Comparison of ENCODE assay signal across 10 mouse cellular contexts in genomic region chr13:59289127-59289526, GRCm38 (mm10).
DNase-seq lines count a peak whose midpoint lies in the region; ATAC-seq and TF ChIP-seq lines count a peak whose summit lies in the region.
"Had no signal": no experiment of that assay in that cellular context is flagged by ENCODE, and none has a peak within 500 bp of the region (broad histone marks: within the 10 kb centered on the region; RNA-seq: fewer than 3 reads in every experiment).

No protein-coding gene starts in this region.

- no peaks in the 10 kb centered on the region for H3K4me1 ChIP-seq in cerebellum, adult 2 months (ENCODE audit: control insufficient read depth, insufficient read depth, low read length)
- no peaks in the 10 kb centered on the region for H3K4me1 ChIP-seq in lung, adult 2 months (ENCODE audit: control insufficient read depth, insufficient read depth, low read length)
- H3K4me1 ChIP-seq: limb, embryonic 12.5 days had no signal

- no peak overlapping the region for H3K4me3 ChIP-seq in cerebellum, adult 2 months (replicated peaks; ENCODE audit: insufficient read depth, low read depth, low read length)
- no peak overlapping the region for H3K4me3 ChIP-seq in lung, adult 2 months (replicated peaks; ENCODE audit: extremely low read depth, low read depth, low read length)
- H3K4me3 ChIP-seq: limb, embryonic 12.5 days had no signal

- no peak overlapping the region for H3K27ac ChIP-seq in cerebellum, adult 2 months (ENCODE audit: insufficient read depth, low read length)
- H3K27ac ChIP-seq: limb, embryonic 12.5 days had no signal

- DNase-seq in cerebellum, adult 2 months: peak; percentile 10 to 12
- no peak for DNase-seq in lung, adult 2 months
- no peak for DNase-seq in lung, postnatal 14 days
- DNase-seq in layer of hippocampus, postnatal 25 days (ENCODE audit: extremely low spot score in 1 of 2, low spot score in 1 of 2): peak; percentile 16 to 18
- peak; percentile 71 to 76 for DNase-seq in right cerebral cortex, postnatal 10 days (ENCODE audit: low spot score in 2 of 2)
- no peak for DNase-seq in thymus, postnatal 4 days
- no peak for DNase-seq in heart, postnatal 25 days (ENCODE audit: low spot score)
- DNase-seq: thymus, postnatal 36 days had no signal

- WGBS in cerebellum, adult 2 months: 56% methylated on average over 11 of the region's 11 CpGs
- 71% methylated on average over 11 of the region's 11 CpGs for WGBS in lung, adult 2 months

- intact Hi-C loops in heart, postnatal 25 days (cut with DNase I): no loop called here

- TF ChIP-seq CTCF in cerebellum, adult 2 months (IDR thresholded peaks at IDR 0.05; ENCODE audit: borderline replicate concordance, insufficient read depth, low read depth, low read length): peak; percentile 51
- TF ChIP-seq CTCF in lung, adult 2 months (IDR thresholded peaks at IDR 0.05; ENCODE audit: insufficient read depth, low read length): peak; percentile 31; the same call in 1 of the 2 replicates

- no peak for ATAC-seq in cerebellum, adult (ENCODE audit: insufficient number of reproducible peaks, low FRiP score, low TSS enrichment)

- no peak for TF ChIP-seq POLR2A in cerebellum, adult 2 months (IDR thresholded peaks at IDR 0.05; ENCODE audit: borderline replicate concordance, insufficient read depth, low read length)
- TF ChIP-seq POLR2A in lung, adult 2 months (IDR thresholded peaks at IDR 0.05; ENCODE audit: borderline replicate concordance, extremely low read depth, low read depth, low read length): no peak

- no peaks in the 10 kb centered on the region for H3K27me3 ChIP-seq in cerebellum, adult 2 months (ENCODE audit: control insufficient read depth, insufficient read depth, low read length)
- H3K27me3 ChIP-seq: limb, embryonic 12.5 days had no signal

Comparison
In these comparisons a context has a peak if more than half of its experiments do, and no peak if none do; other contexts are left out.
1. DNase-seq: peak in cerebellum, adult 2 months (2 of 2), layer of hippocampus, postnatal 25 days (2 of 2) and right cerebral cortex, postnatal 10 days (2 of 2); none in lung, adult 2 months (single experiment), lung, postnatal 14 days (single experiment), thymus, postnatal 4 days (single experiment) and heart, postnatal 25 days (single experiment).